Mouse (Mus musculus) erythroid progenitor cell, adult 5-6 weeks (primary cell): Measurements from ENCODE around the gene Defb25. TPM values are rescaled to one million over a fixed set of nuclear protein-coding genes. Genes with fewer than 3 reads are reported as not detected.

Experiments
- ATAC-seq: replicated peaks from 2 replicates; pipeline ENCODE4 v1.8.0; 2016; ENCODE audit warnings: moderate number of reproducible peaks, mild to moderate bottlenecking, moderate TSS enrichment, inconsistent platforms; ENCODE audit not compliant: poor library complexity, low FRiP score, severe bottlenecking
- total RNA-seq, 2 experiments: library from RNA; stranded (forward) in 1 of 2; stranded (reverse) in 1 of 2; fragments of 150-400 nt in 1 of 2; fragments of 186-747, 209-891 nt in 1 of 2; gene quantifications; 2 replicates each; pipeline versions ENCODE4 v1.2.3 to v1.2.4; 2015 to 2017; ENCODE audit warnings: low replicate concordance in 2 of 2

The Defb25 gene
- total RNA-seq, 2 experiments from 2014 or later, result not detected

GRCm38 (mm10) chr2:152586926-152587560 lies 35.8 kb downstream of the Defb25 start:
- no peak for ATAC-seq

GRCm38 (mm10) chr2:152580612-152581011 lies 42.2 kb downstream of the Defb25 start:
- ATAC-seq, result no peak

- no peak for ATAC-seq
Measured at GRCm38 (mm10) chr2:152580107-152580506, 42.7 kb downstream of the Defb25 start, which contains the start of gene Defb19. Gene Defb19, minus strand, starts transcription at chr2:152580312.

- no peak for ATAC-seq
Measured at GRCm38 (mm10) chr2:152573484-152573883, 49.4 kb downstream of the Defb25 start.

Other genes with a start within 250 kb of the Defb25 start
- not detected in 2 replicates for gene Nrsn2, start 246.4 kb downstream of the Defb25 start, total RNA-seq (2015; ENCODE audit: low replicate concordance)
- gene Nrsn2, start 246.4 kb downstream of the Defb25 start, total RNA-seq (2017; ENCODE audit: low replicate concordance), result not detected in 2 replicates
- gene Sox12, start 225.0 kb downstream of the Defb25 start, total RNA-seq (2015; ENCODE audit: low replicate concordance), result 4.0 and 4.2 TPM in 2 replicates
- 0.39 and 0.83 TPM in 2 replicates for gene Sox12, start 225.0 kb downstream of the Defb25 start, total RNA-seq (2017; ENCODE audit: low replicate concordance)
- 6.8 and 9.6 TPM in 2 replicates for gene Zcchc3, start 208.0 kb downstream of the Defb25 start, total RNA-seq (2015; ENCODE audit: low replicate concordance)
- 4.9 and 5.4 TPM in 2 replicates for gene Zcchc3, start 208.0 kb downstream of the Defb25 start, total RNA-seq (2017; ENCODE audit: low replicate concordance)
- gene 6820408C15Rik, start 207.5 kb downstream of the Defb25 start, total RNA-seq (2015; ENCODE audit: low replicate concordance), result not detected in 2 replicates
- 1.0 TPM in 1 of 2 replicates, not detected in the other for gene 6820408C15Rik, start 207.5 kb downstream of the Defb25 start, total RNA-seq (2017; ENCODE audit: low replicate concordance)
- not detected in 2 replicates for gene Defb23, start 158.4 kb downstream of the Defb25 start, total RNA-seq (2015; ENCODE audit: low replicate concordance)
- not detected in 2 replicates for gene Defb23, start 158.4 kb downstream of the Defb25 start, total RNA-seq (2017; ENCODE audit: low replicate concordance)
- not detected in 2 replicates for gene Defb20, start 146.0 kb downstream of the Defb25 start, total RNA-seq (2015; ENCODE audit: low replicate concordance)
- gene Defb20, start 146.0 kb downstream of the Defb25 start, total RNA-seq (2017; ENCODE audit: low replicate concordance), result not detected in 2 replicates
- gene Defb22, start 132.9 kb downstream of the Defb25 start, total RNA-seq (2015; ENCODE audit: low replicate concordance), result not detected in 2 replicates
- not detected in 2 replicates for gene Defb22, start 132.9 kb downstream of the Defb25 start, total RNA-seq (2017; ENCODE audit: low replicate concordance)
- not detected in 2 replicates for gene Defb26, start 111.4 kb downstream of the Defb25 start, total RNA-seq (2015; ENCODE audit: low replicate concordance)
- not detected in 2 replicates for gene Defb26, start 111.4 kb downstream of the Defb25 start, total RNA-seq (2017; ENCODE audit: low replicate concordance)
- gene Defb28, start 104.8 kb downstream of the Defb25 start, total RNA-seq (2015; ENCODE audit: low replicate concordance), result not detected in 2 replicates
- gene Defb28, start 104.8 kb downstream of the Defb25 start, total RNA-seq (2017; ENCODE audit: low replicate concordance), result not detected in 2 replicates
- gene Defb29, start 83.0 kb downstream of the Defb25 start, total RNA-seq (2015; ENCODE audit: low replicate concordance), result not detected in 2 replicates
- gene Defb29, start 83.0 kb downstream of the Defb25 start, total RNA-seq (2017; ENCODE audit: low replicate concordance), result not detected in 2 replicates
- not detected in 2 replicates for gene Gm17416, start 53.7 kb downstream of the Defb25 start, total RNA-seq (2015; ENCODE audit: low replicate concordance)
- not detected in 2 replicates for gene Gm17416, start 53.7 kb downstream of the Defb25 start, total RNA-seq (2017; ENCODE audit: low replicate concordance)
- gene Defb21, start 50.3 kb downstream of the Defb25 start, total RNA-seq (2015; ENCODE audit: low replicate concordance), result not detected in 2 replicates
- not detected in 2 replicates for gene Defb21, start 50.3 kb downstream of the Defb25 start, total RNA-seq (2017; ENCODE audit: low replicate concordance)
- gene Defb19, start 42.7 kb downstream of the Defb25 start, total RNA-seq (2015; ENCODE audit: low replicate concordance), result not detected in 2 replicates
- gene Defb19, start 42.7 kb downstream of the Defb25 start, total RNA-seq (2017; ENCODE audit: low replicate concordance), result not detected in 2 replicates
- gene Defb45, start 23.7 kb downstream of the Defb25 start, total RNA-seq (2015; ENCODE audit: low replicate concordance), result not detected in 2 replicates
- gene Defb45, start 23.7 kb downstream of the Defb25 start, total RNA-seq (2017; ENCODE audit: low replicate concordance), result not detected in 2 replicates
- not detected in 2 replicates for gene Defb36, start 18.7 kb downstream of the Defb25 start, total RNA-seq (2015; ENCODE audit: low replicate concordance)
- gene Defb36, start 18.7 kb downstream of the Defb25 start, total RNA-seq (2017; ENCODE audit: low replicate concordance), result not detected in 2 replicates
- gene Rem1, start 3.9 kb upstream of the Defb25 start, total RNA-seq (2015; ENCODE audit: low replicate concordance), result 2.9 TPM in 1 of 2 replicates, not detected in the other
- gene Rem1, start 3.9 kb upstream of the Defb25 start, total RNA-seq (2017; ENCODE audit: low replicate concordance), result not detected in 2 replicates
- 17.7 and 24.7 TPM in 2 replicates for gene H13, start 46.4 kb upstream of the Defb25 start, total RNA-seq (2015; ENCODE audit: low replicate concordance)
- 11.6 and 13.2 TPM in 2 replicates for gene H13, start 46.4 kb upstream of the Defb25 start, total RNA-seq (2017; ENCODE audit: low replicate concordance)
- not detected in 2 replicates for gene Mcts2, start 64.0 kb upstream of the Defb25 start, total RNA-seq (2015; ENCODE audit: low replicate concordance)
- 1.7 TPM in 1 of 2 replicates, not detected in the other for gene Mcts2, start 64.0 kb upstream of the Defb25 start, total RNA-seq (2017; ENCODE audit: low replicate concordance)
- gene Id1, start 113.2 kb upstream of the Defb25 start, total RNA-seq (2015; ENCODE audit: low replicate concordance), result 1.3 and 17.3 TPM in 2 replicates
- gene Id1, start 113.2 kb upstream of the Defb25 start, total RNA-seq (2017; ENCODE audit: low replicate concordance), result 1.6 and 2.6 TPM in 2 replicates
- gene Cox4i2, start 131.1 kb upstream of the Defb25 start, total RNA-seq (2015; ENCODE audit: low replicate concordance), result 1.8 TPM in 1 of 2 replicates, not detected in the other
- gene Cox4i2, start 131.1 kb upstream of the Defb25 start, total RNA-seq (2017; ENCODE audit: low replicate concordance), result not detected in 2 replicates
- 80.9 and 99.1 TPM in 2 replicates for gene Bcl2l1, start 208.7 kb upstream of the Defb25 start, total RNA-seq (2015; ENCODE audit: low replicate concordance)
- 76.9 and 94.9 TPM in 2 replicates for gene Bcl2l1, start 208.7 kb upstream of the Defb25 start, total RNA-seq (2017; ENCODE audit: low replicate concordance)
- gene Tpx2, start 224.9 kb upstream of the Defb25 start, total RNA-seq (2015; ENCODE audit: low replicate concordance), result 326 and 338 TPM in 2 replicates
- gene Tpx2, start 224.9 kb upstream of the Defb25 start, total RNA-seq (2017; ENCODE audit: low replicate concordance), result 393 and 412 TPM in 2 replicates